Mouse (Mus musculus) left cerebral cortex, adult 8-10 months (tissue): ENCODE results near the gene Bcl2. TPM values are rescaled to one million over a fixed set of nuclear protein-coding genes. Genes with fewer than 3 reads are reported as not detected.
A peak's percentile ranks its signal among the peaks of the same experiment; 100 is the strongest.

ENCODE experiments used
- DNase-seq, 2 experiments: peaks; one replicate each; pipeline ENCODE4 v3.0.0; 2022; ENCODE audit warnings: low spot score in 2 of 2
- total RNA-seq, 4 experiments: library from RNA; stranded (reverse); gene quantifications; 2 replicates each; pipeline ENCODE4 v1.2.4; 2022

Bcl2 gene
- total RNA-seq, 4 experiments from 2014 or later: 12.1 to 16.1 (median 13.3) TPM

GRCm38 (mm10) chr1:106628279-106628678 is 85.8 kb downstream of the Bcl2 start:
- no peak for DNase-seq

GRCm38 (mm10) chr1:106627241-106627640 is 86.8 kb downstream of the Bcl2 start:
- DNase-seq: no peak

- DNase-seq: no peak
Observed at GRCm38 (mm10) chr1:106620174-106620931, 93.7 kb downstream of the Bcl2 start.

GRCm38 (mm10) chr1:106618814-106619213 is 95.3 kb downstream of the Bcl2 start:
- DNase-seq: no peak

GRCm38 (mm10) chr1:106616955-106617354 is 97.1 kb downstream of the Bcl2 start:
- no peak for DNase-seq

GRCm38 (mm10) chr1:106613371-106613770 is 100.7 kb downstream of the Bcl2 start:
- DNase-seq: no peak

GRCm38 (mm10) chr1:106612166-106613031 is 101.7 kb downstream of the Bcl2 start:
- DNase-seq: no peak

- DNase-seq: no peak
Observed at GRCm38 (mm10) chr1:106611246-106611645, 102.8 kb downstream of the Bcl2 start.

GRCm38 (mm10) chr1:106608098-106608778 is 105.8 kb downstream of the Bcl2 start:
- no peak for DNase-seq

- DNase-seq: no peak
Observed at GRCm38 (mm10) chr1:106606951-106607350, 107.1 kb downstream of the Bcl2 start.

GRCm38 (mm10) chr1:106603406-106603805 is 110.7 kb downstream of the Bcl2 start:
- no peak for DNase-seq

- DNase-seq: peak in 1 of 2 experiments; percentile 18
Observed at GRCm38 (mm10) chr1:106602941-106603340, 111.1 kb downstream of the Bcl2 start.

GRCm38 (mm10) chr1:106602536-106602935 is 111.5 kb downstream of the Bcl2 start:
- no peak for DNase-seq

GRCm38 (mm10) chr1:106601247-106601646 is 112.8 kb downstream of the Bcl2 start:
- DNase-seq: no peak

GRCm38 (mm10) chr1:106600841-106601240 is 113.2 kb downstream of the Bcl2 start:
- no peak for DNase-seq

GRCm38 (mm10) chr1:106598292-106598583 is 115.8 kb downstream of the Bcl2 start:
- no peak for DNase-seq

- DNase-seq: no peak
Observed at GRCm38 (mm10) chr1:106597575-106598291, 116.3 kb downstream of the Bcl2 start.

- no peak for DNase-seq
Observed at GRCm38 (mm10) chr1:106596380-106596779, 117.7 kb downstream of the Bcl2 start.

GRCm38 (mm10) chr1:106595286-106595885 is 118.7 kb downstream of the Bcl2 start:
- no peak for DNase-seq

GRCm38 (mm10) chr1:106591180-106591774 is 122.8 kb downstream of the Bcl2 start:
- no peak for DNase-seq

- DNase-seq: no peak
Observed at GRCm38 (mm10) chr1:106589141-106589540, 124.9 kb downstream of the Bcl2 start.
